Mouse (Mus musculus) thymus, postnatal 25 days (tissue): ENCODE data around the gene Prrc2c.
"Not testable (repeated sequence)": the region's sequence is repeated elsewhere in the genome, so short reads cannot be mapped to it uniquely, and the experiment has no call there.

Source experiments
- DNase-seq: peaks from one replicate; pipeline ENCODE4 v3.0.0; 2022

Prrc2c gene

DNA sequence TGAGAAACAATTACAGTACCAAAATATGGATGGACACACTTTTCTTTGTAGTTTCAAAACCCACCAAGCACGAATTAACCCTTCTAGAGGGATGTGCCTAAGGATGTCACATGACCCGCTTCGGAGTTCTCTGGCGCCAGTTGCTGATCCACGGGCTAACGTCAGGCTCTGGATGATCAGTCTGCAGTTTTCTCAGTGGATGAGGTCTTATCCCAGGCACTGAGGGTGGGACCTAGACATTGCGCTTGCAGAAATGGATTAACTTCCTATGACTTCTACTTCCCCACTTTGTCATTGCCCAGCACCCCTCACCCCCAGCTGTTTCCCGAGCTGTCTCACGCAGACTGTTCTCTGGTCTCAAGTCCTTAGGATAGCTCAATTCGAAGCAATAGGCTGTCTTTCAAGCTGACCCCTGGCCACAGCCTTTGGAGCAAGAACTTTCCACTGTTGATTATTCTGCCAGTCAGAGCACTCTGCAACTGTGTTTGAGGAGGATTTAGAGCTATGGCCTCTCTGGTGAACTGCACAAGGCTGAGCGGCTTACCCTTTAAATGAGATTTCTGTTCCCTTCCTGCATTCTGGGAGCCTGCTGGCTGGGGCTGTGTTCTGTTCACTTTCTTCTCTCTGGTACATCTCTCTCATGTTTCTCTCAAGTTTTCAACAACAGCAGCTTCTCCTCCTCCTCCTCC lies 74.7 kb downstream of the Prrc2c start:
- DNase-seq = no peak

DNA sequence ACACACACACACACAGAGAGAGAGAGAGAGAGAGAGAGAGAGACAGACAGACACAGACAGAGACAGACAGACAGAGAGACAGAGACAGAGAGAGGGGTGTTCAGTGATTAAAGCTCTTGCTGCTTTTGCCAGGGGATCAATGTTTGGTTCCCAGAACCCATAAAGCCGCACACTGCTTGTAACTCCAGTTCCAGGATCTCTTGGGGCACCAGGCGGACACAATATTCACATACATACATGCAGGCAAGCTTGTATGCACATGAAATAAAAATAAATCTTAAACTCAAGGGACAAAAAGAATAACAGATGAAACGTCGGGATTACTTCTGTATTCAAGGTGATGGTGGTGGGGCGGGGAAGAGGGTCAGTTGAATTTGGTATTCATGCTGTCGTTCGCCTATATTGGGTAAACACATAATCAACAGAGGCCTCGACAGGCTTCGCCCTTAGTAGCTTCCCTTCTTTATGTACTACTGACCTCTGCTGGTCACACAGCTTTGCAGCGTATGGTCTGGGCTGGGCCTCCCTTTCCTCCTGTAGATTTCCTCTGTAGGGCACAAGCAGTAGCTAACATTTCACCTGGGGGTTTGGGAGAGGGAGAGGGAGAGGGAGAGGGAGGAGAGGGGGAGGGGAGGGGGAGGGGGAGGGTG lies 75.4 kb downstream of the Prrc2c start:
- peak; percentile 73 for DNase-seq

DNA sequence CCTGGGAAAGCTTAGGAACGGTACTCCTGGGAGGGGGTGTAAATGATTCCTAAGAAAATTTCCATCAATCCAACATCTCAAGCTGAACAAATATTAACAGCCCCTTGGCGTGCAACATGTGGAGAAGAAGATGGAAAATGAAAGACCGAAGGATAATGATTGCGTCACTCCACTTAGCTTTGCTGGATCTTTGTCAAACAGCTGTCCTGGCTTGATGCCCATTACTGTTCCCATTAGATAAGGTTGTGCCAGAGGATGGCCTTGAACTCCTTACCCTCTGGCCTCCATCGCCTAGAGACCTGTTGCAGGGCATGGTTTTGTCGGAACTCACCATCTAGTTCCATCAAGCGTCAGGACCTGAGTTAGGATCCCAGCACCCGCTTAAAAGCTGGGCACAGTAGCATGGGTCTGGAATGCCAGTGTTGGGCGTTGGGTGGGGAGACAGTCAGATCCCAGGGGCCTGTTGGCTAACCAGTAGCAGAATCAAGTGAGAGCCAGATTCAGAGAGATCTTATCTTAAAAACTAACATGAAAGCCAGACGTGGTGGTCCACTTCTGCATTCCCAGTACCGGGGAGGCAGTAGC lies 80.0 kb downstream of the Prrc2c start:
- DNase-seq = no peak

DNA sequence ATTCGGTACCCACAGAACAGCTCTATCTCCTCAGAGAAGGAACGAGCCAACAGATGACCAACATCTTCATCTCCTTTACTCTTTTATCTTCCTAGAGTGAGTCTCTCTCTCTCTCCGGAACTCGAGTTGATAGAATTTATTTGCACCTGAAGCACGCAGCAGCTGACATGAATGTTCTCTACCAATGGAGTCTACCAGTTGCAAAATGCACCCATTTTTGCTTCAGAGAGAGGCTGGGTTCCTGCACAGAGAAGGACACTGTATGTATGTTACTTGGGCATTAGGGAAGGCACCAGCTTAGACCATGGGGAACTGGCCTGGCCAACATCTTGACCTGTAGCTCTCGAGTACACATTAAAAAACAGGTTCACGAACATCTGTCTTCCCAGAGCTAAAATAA lies 82.2 kb downstream of the Prrc2c start, which contains the start of gene Myocos:
Myocos (minus strand) TSS at position 101 of the 400 bp plus-strand sequence.
- DNase-seq = no peak

DNA sequence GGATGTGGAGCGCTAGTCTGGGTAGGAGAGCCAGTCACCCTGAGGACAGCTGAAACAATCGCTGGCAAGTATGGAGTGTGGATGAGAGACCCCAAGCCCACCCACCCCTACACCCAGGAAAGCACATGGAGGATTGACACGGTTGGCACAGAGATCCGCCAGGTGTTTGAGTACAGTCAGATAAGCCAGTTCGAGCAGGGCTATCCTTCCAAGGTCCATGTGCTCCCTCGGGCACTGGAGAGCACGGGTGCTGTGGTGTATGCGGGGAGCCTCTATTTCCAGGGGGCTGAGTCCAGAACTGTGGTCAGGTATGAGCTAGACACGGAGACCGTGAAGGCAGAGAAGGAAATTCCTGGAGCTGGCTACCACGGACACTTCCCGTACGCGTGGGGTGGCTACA lies 91.9 kb downstream of the Prrc2c start:
- no peak for DNase-seq

DNA sequence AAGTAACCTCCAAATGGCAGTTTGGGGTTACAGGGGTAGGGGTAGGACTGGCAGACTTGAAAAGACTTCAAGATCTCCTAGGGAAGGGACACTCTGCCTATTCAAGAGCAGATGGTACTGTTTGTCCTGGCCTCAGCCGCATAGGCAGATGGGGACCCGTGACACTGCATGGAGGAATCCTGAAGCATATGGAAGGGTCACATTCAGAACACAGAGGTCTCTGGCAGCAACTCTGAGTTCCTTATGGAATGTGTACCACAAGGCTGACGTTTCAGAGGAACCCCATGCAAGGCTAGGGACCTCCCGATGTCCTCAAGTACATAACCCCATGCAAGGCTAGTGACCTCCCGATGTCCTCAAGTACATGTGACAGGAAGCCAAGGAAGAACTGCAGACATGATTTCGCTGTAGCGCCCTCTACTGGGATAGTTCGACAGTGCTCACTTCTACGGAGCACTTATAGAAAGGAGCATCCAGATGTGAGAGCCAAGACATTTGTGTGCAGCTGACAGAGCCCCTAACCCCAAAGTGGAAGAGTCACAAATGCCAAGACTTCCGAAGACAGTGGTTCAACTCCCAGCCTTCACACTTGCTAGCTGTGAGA lies 94.2 kb downstream of the Prrc2c start:
- peak; percentile 44 for DNase-seq

DNA sequence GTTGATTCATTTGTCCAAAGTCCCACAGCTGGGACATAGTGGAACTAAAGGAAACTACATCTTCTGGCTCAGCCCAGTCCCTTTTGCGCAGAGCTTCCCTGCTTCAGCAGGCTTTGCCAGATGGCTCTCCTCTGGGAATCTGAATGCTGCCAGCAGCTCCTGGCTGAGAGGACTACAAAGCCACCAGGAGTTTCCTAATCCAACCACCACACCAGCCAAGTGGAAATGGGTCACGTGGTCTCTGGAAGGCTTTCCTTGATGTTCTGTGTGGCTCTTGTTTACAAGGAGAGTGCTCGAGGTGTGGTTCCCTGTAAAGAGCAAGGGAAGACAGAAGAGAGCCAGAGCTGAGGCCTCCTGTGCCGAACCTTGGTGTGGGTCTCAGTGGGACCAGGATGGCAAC lies 96.6 kb downstream of the Prrc2c start:
- DNase-seq = no peak

DNA sequence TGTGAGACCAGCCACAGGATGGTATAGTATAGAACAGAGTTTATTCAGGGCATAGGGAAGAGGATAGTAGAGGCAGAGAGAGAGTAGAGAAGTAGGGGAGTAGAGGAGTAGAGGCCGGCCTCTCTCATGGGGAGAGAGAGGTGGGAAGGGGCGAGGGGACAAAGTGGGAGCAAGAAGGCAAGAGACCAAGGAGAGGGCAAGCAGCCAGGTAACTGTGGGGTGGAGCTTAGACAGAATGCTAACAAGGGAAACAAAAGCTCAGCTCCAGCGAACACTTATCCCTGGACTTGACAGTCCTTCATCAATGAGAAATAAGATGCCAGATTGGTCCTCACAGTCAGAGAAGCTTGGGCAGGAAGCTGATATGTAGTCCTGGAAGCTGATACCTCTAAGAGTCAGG lies 97.8 kb downstream of the Prrc2c start:
- DNase-seq = no peak

DNA sequence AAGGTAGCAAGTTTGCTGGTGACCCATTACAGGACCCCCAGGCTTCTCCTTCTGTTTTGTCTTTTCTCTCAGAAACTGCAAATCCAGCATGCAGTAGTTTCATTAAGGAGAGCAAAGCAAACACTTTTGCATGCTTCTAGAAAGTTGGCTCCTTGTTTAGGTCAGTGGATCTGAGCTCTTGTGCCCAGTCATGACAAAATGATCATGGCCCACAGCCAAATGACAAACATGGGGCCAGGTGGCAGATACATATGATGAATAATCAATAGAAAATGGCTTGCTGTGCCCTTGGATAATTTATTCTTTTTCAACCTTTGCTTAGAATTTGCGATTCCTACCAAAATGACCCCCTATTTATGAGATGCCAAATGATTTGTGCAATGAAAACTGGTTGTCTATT lies 100.5 kb downstream of the Prrc2c start:
- no peak for DNase-seq

DNA sequence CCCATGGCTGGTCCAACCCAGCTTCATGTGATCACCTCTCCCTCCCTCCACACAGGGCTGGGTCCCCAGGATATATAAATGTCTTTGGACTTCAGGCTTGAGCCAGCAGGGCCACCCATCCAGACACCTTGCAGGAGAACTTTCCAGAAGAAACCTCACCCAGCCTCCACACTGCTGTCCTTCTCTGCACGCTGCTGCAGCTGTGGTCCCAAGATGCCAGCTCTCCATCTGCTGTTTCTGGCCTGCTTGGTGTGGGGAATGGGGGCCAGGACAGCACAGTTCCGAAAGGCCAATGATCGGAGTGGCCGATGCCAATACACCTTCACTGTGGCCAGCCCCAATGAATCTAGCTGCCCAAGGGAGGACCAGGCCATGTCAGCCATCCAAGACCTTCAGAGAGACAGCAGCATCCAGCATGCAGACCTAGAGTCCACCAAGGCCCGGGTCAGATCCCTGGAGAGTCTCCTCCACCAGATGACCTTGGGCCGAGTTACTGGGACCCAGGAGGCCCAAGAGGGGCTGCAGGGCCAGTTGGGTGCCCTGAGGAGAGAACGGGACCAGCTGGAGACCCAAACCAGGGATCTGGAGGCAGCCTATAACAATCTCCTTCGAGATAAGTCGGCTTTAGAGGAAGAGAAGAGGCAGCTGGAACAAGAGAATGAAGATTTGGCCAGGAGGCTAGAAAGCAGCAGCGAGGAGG lies 101.2 kb downstream of the Prrc2c start, which contains the start of gene Myoc:
Myoc (plus strand) TSS at position 105 of the 700 bp plus-strand sequence.
- no peak for DNase-seq

DNA sequence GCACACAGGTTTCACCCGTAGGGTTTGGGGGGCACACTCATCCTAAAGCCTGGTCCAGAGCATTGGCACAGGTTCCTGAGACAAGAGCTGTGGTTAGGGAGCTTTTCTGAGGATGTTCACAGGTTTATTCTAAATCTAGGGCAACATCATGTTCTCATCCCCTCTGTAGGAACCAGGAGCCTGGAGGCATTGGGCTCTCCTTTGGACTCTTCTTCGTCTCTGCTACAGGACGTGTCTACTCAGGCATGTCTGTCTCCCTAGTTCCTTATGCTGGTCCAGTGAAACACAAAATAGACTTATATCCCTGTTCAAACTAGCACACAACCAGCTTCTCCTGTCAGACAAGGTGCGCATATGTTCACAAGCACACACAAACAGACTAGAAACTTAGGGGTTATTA lies 101.8 kb downstream of the Prrc2c start:
- no peak for DNase-seq

DNA sequence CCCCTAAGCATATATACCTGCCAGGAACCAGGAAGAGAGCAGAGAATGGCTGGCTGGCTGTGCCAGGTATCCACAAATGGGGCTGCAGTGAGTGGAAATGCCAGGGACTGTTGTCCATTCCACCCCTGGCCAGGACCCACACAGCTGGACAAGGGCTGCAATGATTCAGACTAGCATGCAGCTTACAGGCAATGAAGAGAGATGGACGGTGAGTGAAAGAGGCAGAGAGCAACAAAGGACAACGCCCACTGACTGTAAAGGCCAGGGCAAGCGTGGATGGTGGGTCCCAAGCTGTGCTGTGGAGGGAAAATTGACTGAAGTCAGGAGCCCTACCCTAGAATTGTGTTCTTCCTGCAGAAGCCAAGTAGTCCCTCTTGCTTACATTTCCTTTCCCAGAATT lies 103.8 kb downstream of the Prrc2c start:
- DNase-seq = no peak

DNA sequence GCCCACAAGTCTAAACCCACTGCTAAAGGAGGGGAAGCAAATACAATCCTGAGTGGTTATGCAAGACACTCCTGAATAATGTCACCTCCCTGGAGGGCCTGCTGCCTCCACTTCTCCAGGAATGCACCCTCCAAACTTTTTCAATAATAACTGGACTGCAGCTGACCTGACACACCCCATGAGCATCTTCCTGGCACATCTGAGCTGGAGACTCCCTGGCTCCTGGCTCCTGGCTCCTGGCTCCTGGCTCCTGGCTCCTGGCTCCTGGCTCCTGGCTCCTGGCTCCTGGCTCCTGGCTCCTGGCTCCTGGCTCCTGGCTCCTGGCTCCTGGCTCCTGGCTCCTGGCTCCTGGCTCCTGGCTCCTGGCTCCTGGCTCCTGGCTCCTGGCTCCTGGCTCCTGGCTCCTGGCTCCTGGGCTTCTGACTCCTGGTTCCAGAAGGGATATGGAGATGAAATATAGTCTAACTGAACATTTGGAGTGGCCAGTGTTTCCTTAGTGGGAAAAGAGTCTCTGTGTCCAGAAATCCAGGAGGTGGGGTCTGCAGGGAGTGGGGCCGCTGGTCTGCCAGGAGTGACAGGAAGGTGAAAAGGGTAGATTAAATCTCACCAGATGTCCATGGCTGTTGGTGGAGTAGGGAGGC lies 104.9 kb downstream of the Prrc2c start:
- DNase-seq = not testable (repeated sequence)

DNA sequence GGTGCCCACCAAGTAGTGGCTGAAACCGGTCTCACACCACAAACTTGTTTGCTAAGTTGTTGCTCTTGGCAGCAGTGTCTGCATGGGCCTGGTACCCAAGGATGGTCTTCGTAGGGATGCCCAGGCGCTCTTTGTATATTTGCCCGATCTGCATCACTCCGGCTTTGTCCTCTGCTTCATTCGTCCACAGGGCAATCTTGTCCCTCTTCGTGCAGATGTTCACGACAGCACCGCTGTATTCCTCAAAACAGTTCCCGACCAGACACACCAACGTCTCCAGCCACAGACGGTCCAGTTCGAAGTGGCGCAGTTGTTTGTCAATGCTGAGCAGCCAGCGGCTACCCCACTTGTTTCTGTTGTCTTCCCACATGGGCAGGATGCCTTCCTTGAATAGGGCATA lies 112.0 kb downstream of the Prrc2c start:
- DNase-seq = not testable (repeated sequence)

DNA sequence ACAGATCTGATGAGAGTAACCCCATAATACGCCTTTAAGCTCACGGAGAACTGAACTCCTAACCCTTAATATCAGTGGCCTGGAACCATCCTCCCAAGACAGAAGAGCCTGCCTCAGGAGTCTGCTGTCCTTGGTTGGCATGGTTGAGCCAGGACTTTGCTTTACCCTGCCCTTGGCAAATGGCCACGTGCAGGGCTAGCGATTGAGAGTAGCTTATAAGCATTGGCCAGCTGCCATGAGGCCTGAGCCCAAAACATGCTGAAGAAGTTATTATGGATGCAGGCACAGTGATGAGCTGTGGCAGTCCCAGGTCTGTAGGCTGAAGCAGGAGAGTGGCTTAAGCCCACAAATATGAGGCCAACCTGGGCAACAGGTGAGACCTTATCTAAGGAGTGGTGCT lies 112.5 kb downstream of the Prrc2c start:
- not testable (repeated sequence) for DNase-seq

DNA sequence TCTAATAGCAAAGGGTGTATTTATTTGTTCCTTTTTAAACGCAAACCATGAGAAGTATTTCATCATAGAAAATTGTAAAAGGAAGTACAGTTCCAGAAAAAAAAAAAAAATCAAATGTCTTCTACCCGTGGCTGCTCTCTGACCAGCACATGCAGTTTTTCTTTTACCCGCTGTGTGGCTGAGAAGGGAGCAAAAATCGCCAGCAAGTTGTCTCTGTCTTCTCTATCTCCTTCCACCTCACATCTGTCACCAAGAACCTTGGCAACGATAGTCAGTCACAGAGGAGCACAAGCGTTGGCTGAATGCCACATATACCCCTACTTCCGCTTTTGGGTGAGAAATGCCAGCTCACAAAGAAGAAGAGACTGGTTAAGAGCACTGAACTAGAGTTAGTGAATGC lies 115.1 kb downstream of the Prrc2c start:
- peak; percentile 31 for DNase-seq

DNA sequence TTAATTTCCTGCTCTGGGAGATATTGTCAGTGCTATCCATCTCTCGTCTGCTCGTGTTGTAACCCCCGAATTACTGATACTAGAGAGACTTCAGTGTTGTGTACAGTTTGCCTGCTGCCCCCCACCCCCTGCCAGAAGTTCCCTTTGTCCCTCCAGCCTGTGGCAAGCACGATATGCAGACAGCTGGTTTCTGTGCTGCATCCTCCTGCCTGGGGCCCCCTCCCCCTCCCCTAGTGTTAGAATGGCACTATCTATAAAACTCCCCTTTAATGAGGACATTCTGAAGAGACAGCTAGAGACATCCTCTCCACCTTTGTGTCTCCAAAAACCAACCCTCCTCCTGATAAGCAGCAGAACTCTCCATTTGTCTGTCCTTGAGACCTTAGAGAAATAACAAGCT lies 116.5 kb downstream of the Prrc2c start:
- DNase-seq = no peak
